Mouse (Mus musculus): ENCODE measurements at regions not wholly inside any gene's neighbourhood (a gene's known extent, or its start where the extent isn't known, plus 50 kb on each side); places are given as distances from the start of the nearest gene placed in this dataset.

GRCm38 (mm10) chr4:89505368-89505819 is 173.8 kb upstream of the Dmrta1 start:
- DNase-seq (ENCODE audit: low spot score in 2 of 2), result no peak

- no peak for DNase-seq (ENCODE audit: low spot score in 2 of 2)
Observed at GRCm38 (mm10) chr4:89500232-89500631, 179.0 kb upstream of the Dmrta1 start.

GRCm38 (mm10) chr4:89490947-89491346 is 180.1 kb upstream of the Cdkn2b start:
- DNase-seq (ENCODE audit: low spot score in 2 of 2), result no peak

GRCm38 (mm10) chr4:89487416-89488165 is 176.8 kb upstream of the Cdkn2b start:
- no peak for DNase-seq (ENCODE audit: low spot score in 2 of 2)

DNA sequence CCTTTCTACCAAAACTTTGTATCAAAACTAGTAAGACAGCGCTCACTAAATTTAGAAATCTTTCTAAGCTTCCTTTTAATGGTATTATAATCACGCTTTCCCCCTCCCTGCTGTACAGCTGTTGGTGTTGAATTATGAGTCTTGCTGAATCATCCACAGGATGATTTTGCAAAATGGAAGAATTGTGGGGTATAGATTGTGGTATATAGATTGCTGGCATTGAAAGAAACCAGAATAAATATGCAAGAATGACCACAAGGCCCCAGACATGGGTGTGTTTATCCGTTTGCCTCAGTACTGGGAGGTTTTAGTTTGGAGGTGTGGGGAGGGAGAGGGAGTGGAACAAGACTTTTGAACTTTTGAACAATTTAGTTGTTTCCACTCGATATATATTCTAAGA is 176.1 kb upstream of the Cdkn2b start:
- no peak for DNase-seq (ENCODE audit: low spot score in 2 of 2)

GRCm38 (mm10) chr4:89485981-89486531 is 175.2 kb upstream of the Cdkn2b start:
- no peak for DNase-seq (ENCODE audit: low spot score in 2 of 2)

- DNase-seq (ENCODE audit: low spot score in 2 of 2), result no peak
Observed at GRCm38 (mm10) chr4:89478646-89479237, 167.9 kb upstream of the Cdkn2b start.

DNA sequence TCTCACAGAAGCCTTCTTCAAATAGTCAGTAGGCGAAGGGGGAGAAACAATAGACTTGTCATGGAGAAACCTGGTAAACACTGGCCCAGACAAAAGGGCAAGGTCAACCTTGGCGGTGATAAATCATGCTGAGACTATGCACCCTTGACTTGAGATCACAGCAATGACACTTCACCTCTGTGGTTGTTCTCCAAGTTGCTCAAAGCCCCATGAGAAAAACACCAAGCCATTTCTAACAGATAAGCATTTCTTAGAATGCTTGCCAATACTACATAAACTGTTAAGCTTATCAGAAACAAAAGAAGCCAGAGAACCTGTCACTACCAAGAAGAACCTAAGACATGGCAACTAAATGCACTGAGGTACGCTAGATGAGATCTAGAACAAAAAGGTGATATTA is 165.0 kb upstream of the Cdkn2b start:
- DNase-seq (ENCODE audit: low spot score in 2 of 2), result no peak

DNA sequence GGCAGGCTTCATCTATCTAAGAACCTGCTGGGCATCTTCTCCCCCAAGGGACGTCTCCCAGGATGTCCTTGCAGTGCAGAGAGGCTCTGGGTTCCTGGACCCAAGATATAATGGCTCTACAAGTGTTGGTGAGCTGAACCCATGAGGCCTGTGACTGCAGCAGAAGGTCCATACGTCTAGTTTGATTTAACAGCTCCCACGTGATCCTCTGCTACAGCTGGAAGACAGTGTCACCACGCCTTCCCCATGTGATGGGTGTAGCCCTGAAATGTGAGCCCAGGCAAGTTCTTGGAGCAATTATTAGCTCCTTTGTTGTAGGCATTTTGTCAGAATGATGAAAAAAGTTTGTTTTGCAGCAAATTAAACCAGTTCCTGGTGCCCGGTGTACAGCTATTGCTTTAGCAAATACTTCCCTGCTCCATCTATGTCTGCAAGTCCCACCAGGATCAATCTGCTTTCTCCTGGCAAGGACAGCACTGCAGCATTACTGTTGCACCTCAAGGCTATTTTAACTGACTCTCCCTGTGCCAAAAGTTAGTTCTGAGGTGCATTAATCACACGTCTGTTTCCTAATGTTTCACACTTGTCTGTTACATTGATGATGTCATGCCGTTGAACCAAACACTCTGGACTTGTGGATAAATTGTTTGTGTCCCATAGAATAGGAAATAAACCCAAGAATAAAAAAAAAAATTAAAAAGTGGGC is 164.2 kb upstream of the Cdkn2b start:
- no peak for DNase-seq (ENCODE audit: low spot score in 2 of 2)

- no peak for DNase-seq (ENCODE audit: low spot score in 2 of 2)
Observed at GRCm38 (mm10) chr4:89471426-89471825, 160.6 kb upstream of the Cdkn2b start.

DNA sequence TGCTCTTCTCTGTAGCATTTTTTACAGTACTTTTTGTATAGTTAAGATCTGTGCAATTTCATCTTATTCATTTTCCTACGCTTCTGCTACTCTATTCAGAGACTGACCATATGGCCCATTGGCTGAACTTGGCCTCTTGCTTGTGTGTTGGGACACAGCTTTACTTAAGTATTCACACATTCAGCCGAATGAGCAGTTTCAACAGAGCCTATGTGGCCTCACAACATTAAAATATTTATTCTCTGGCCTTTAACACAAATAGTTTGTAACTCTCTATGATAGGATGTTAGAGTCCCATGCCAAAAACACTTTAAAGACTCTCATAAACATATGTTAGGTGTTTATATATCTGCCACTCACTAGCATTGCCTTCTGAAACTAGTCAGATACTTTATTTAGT is 159.9 kb upstream of the Cdkn2b start:
- no peak for DNase-seq (ENCODE audit: low spot score in 2 of 2)

GRCm38 (mm10) chr4:89469883-89470282 is 159.0 kb upstream of the Cdkn2b start:
- DNase-seq (ENCODE audit: low spot score in 2 of 2), result no peak

GRCm38 (mm10) chr4:89469406-89469805 is 158.6 kb upstream of the Cdkn2b start:
- no peak for DNase-seq (ENCODE audit: low spot score in 2 of 2)

- no peak for DNase-seq (ENCODE audit: low spot score in 2 of 2)
Observed at GRCm38 (mm10) chr4:89466766-89467165, 155.9 kb upstream of the Cdkn2b start.

- DNase-seq (ENCODE audit: low spot score in 2 of 2), result no peak
Observed at GRCm38 (mm10) chr4:89463121-89463520, 152.3 kb upstream of the Cdkn2b start.

- DNase-seq (ENCODE audit: low spot score in 2 of 2), result no peak
Observed at GRCm38 (mm10) chr4:89460170-89460762, 149.4 kb upstream of the Cdkn2b start.

- DNase-seq (ENCODE audit: low spot score in 2 of 2), result no peak
Observed at GRCm38 (mm10) chr4:89459346-89459666, 148.5 kb upstream of the Cdkn2b start.

- no peak for DNase-seq (ENCODE audit: low spot score in 2 of 2)
Observed at GRCm38 (mm10) chr4:89458628-89459345, 147.9 kb upstream of the Cdkn2b start.

GRCm38 (mm10) chr4:89457861-89458260 is 147.0 kb upstream of the Cdkn2b start:
- DNase-seq (ENCODE audit: low spot score in 2 of 2), result no peak

GRCm38 (mm10) chr4:89454926-89455325 is 144.1 kb upstream of the Cdkn2b start:
- DNase-seq (ENCODE audit: low spot score in 2 of 2), result no peak

DNA sequence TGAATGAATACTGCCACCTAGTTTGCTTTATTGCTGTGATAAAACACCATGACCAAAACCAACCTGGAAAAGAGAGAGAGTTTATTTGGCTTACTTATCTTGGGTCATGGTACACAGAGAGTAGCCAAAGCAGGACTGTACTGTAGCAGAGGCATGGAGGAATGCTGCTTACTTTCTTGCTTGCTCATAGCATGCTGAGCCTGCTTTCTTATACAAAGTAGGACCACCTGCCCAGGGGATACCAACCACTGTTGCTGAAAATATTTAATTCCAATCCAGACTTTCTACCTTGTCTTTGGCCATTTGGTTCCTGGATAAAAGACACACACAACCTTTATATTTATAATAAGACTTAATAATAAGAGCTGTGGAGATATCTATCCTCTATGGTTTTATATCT is 142.2 kb upstream of the Cdkn2b start:
- DNase-seq (ENCODE audit: low spot score in 2 of 2), result no peak

- DNase-seq (ENCODE audit: low spot score in 2 of 2), result no peak
Observed at GRCm38 (mm10) chr4:89451741-89452140, 140.9 kb upstream of the Cdkn2b start.
